Comparison of ENCODE assay signal across 23 mouse cellular contexts in genomic region chr14:62442971-62443370, GRCm38 (mm10). TPM values are rescaled to one million over a fixed set of nuclear protein-coding genes. Genes with fewer than 3 reads are reported as not detected.
"Had no signal": no experiment of that assay in that cellular context is flagged by ENCODE, and none has a peak within 500 bp of the region (broad histone marks: within the 10 kb centered on the region; RNA-seq: fewer than 3 reads in every experiment).

No protein-coding gene starts in this region.

- DNase-seq: kidney, adult 18-20 months; kidney, postnatal 25 days; layer of hippocampus, adult 9-11 months; liver, embryonic 13.5 days; lung, postnatal 10 days; lung, postnatal 36 days; retina, postnatal 1 day; right cerebral cortex, postnatal 25 days; spleen, adult 18-20 months; thymus, postnatal 25 days had no signal

- H3K27me3 ChIP-seq: intestine, embryonic 15.5 days; limb, embryonic 15.5 days; liver, embryonic 13.5 days; lung, embryonic 15.5 days; midbrain, embryonic 13.5 days; neural tube, embryonic 13.5 days; stomach, embryonic 15.5 days had no signal

- H3K27ac ChIP-seq: intestine, embryonic 15.5 days; layer of hippocampus, adult 2 months; limb, embryonic 15.5 days; liver, embryonic 13.5 days; lung, embryonic 15.5 days; midbrain, embryonic 10.5 days; midbrain, embryonic 13.5 days; neural tube, embryonic 13.5 days had no signal

- H3K4me2 ChIP-seq: intestine, embryonic 15.5 days; limb, embryonic 15.5 days; liver, embryonic 13.5 days; lung, embryonic 15.5 days; midbrain, embryonic 13.5 days; neural tube, embryonic 13.5 days; stomach, embryonic 15.5 days had no signal

- H3K36me3 ChIP-seq: intestine, embryonic 15.5 days; limb, embryonic 15.5 days; liver, embryonic 13.5 days; lung, embryonic 15.5 days; midbrain, embryonic 10.5 days; midbrain, embryonic 13.5 days; neural tube, embryonic 13.5 days; stomach, embryonic 15.5 days had no signal

- H3K9me3 ChIP-seq: intestine, embryonic 15.5 days; limb, embryonic 15.5 days; liver, embryonic 13.5 days; lung, embryonic 15.5 days; megakaryocyte, embryonic 14.5 days; midbrain, embryonic 10.5 days; midbrain, embryonic 13.5 days; neural tube, embryonic 13.5 days; stomach, embryonic 15.5 days had no signal

- H3K9ac ChIP-seq: intestine, embryonic 15.5 days; limb, embryonic 15.5 days; liver, embryonic 13.5 days; lung, embryonic 15.5 days; midbrain, embryonic 13.5 days; neural tube, embryonic 13.5 days; stomach, embryonic 15.5 days had no signal

- H3K4me1 ChIP-seq: intestine, embryonic 15.5 days; limb, embryonic 15.5 days; liver, embryonic 13.5 days; midbrain, embryonic 10.5 days; midbrain, embryonic 13.5 days; stomach, embryonic 15.5 days had no signal

- ATAC-seq: intestine, embryonic 15.5 days; midbrain, embryonic 13.5 days; midbrain, embryonic 16.5 days had no signal

- H3K4me3 ChIP-seq: intestine, embryonic 15.5 days; layer of hippocampus, adult 2 months; limb, embryonic 15.5 days; liver, embryonic 13.5 days; lung, embryonic 15.5 days; megakaryocyte, embryonic 14.5 days; midbrain, embryonic 10.5 days; midbrain, embryonic 13.5 days; myocyte; neural tube, embryonic 13.5 days; stomach, embryonic 15.5 days had no signal

RNA-seq across cellular contexts. Expression of gene Gucy1b2, which starts 13.1 kb away (rescaled TPM):
- polyA plus RNA-seq: intestine, embryonic 15.5 days; large intestine, adult 2 months; liver, embryonic 13.5 days; liver, embryonic 16.5 days; myocyte had no signal
